Mouse (Mus musculus) C2C12 (cell line): ENCODE data around the gene Tgm4. TPM values are rescaled to one million over a fixed set of nuclear protein-coding genes. Genes with fewer than 3 reads are reported as not detected.

Experiments
- H3K27me3 ChIP-seq: one replicate; pipeline ENCODE4 v1.6.1; 2011; ENCODE audit not compliant: control insufficient read depth, insufficient read depth, insufficient read length
- H3K36me3 ChIP-seq: one replicate; pipeline ENCODE4 v1.6.1; 2011; ENCODE audit not compliant: control insufficient read depth, insufficient read depth
- H3K4me3 ChIP-seq: one replicate; pipeline ENCODE4 v1.5.1; 2011; ENCODE audit warnings: mild to moderate bottlenecking, control low read depth; ENCODE audit not compliant: poor library complexity, insufficient read depth, severe bottlenecking
- H3K79me2 ChIP-seq: one replicate; pipeline ENCODE4 v1.6.1; 2011; ENCODE audit not compliant: control insufficient read depth, insufficient read depth
- H3K79me3 ChIP-seq: one replicate; pipeline ENCODE4 v1.6.1; 2011; ENCODE audit warnings: low read depth, control low read depth
- H3ac ChIP-seq: one replicate; pipeline ENCODE3; 2011; ENCODE audit warnings: low read depth; ENCODE audit not compliant: control insufficient read depth, insufficient read length
- CEBPB ChIP-seq: IDR thresholded peaks from one replicate; pipeline ENCODE4 v1.6.1; 2011; ENCODE audit warnings: low read depth, mild to moderate bottlenecking, control low read depth, moderate library complexity
- CTCF ChIP-seq: IDR thresholded peaks from one replicate; pipeline ENCODE4 v1.5.1; 2011; ENCODE audit not compliant: control insufficient read depth, insufficient read depth, insufficient read length
- FOSL1 ChIP-seq: IDR thresholded peaks from one replicate; pipeline ENCODE4 v1.8.0; 2011; ENCODE audit warnings: mild to moderate bottlenecking, low read length; ENCODE audit not compliant: poor library complexity, insufficient read depth, severe bottlenecking
- MAX ChIP-seq: IDR thresholded peaks from one replicate; pipeline ENCODE4 v1.6.1; 2011; ENCODE audit warnings: mild to moderate bottlenecking, control low read depth
- MYOD1 ChIP-seq: IDR thresholded peaks from one replicate; pipeline ENCODE4 v1.6.1; 2011; ENCODE audit warnings: low read depth; ENCODE audit not compliant: control insufficient read depth, insufficient read length
- MYOG ChIP-seq: IDR thresholded peaks from one replicate; pipeline ENCODE4 v1.6.1; 2011; ENCODE audit not compliant: control insufficient read depth, insufficient read length; ENCODE audit errors: extremely low read depth
- USF1 ChIP-seq: IDR thresholded peaks from one replicate; pipeline ENCODE4 v1.6.1; 2011; ENCODE audit warnings: low read depth, mild to moderate bottlenecking, control low read depth, moderate library complexity
- polyA plus RNA-seq: library from polyadenylated mRNA; unstranded; fragments of >200 nt; fragmentation: generic; extraction: Trizol; gene quantifications from one replicate; pipeline ENCODE4 v1.2.1, GENCODE M21; 2012; ENCODE audit warnings: missing spikeins

Gene Tgm4
- polyA plus RNA-seq, 1 experiment = 0.06 TPM

DNA sequence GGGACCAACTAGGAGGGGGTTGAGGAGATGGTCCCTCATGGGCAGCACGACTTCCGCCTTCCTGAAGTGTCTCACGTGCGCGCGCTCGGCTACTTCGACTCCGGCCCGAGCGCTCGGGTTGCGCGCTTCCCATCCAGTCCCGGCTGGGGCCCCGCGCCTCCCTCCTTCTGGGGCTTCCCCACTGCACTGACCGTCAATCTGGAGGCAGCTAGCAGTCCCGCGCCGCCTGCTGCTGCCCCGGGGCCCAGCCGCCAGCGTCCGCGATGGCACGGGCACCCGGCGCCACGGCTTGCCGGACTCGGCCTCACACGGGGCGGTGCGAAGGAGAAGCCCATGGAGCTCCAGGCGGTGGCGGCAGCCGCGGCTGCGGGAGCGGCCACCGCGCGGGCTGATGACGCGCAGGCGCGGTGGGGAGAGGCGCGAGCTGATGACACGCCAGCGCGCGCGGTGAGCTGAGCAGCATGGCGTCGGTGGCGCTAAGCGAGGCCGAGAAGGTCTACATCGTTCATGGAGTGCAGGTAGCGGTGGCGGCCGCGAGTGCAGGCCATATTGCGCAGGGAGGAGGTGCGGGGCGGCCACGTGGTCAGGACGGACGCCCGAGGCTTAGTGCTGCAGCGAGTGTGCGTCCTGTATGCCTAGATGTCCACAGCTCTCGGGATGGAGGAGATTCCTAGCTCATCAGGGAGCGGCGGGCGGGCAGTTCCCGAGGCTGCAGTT is 78.4 kb downstream of the Tgm4 start, which contains the start of the genes Zdhhc3 and Exosc7:
TSS of gene Zdhhc3 (minus strand) at position 401 of the 717 bp plus-strand sequence.
TSS of gene Exosc7 (plus strand) at position 411 of the 717 bp plus-strand sequence.
- TF ChIP-seq MAX = peak; percentile 75
- TF ChIP-seq FOSL1 = no peak
- peaks cover 68% of the 10 kb centered on the region for H3K79me3 ChIP-seq
- peaks cover 91% of the 10 kb centered on the region for H3K79me2 ChIP-seq
- no peaks in the 10 kb centered on the region for H3K27me3 ChIP-seq
- peak within 1 kb of the TSS; percentile 78 for H3K4me3 ChIP-seq
- H3K36me3 ChIP-seq = peaks cover 21% of the 10 kb centered on the region
- H3ac ChIP-seq = peak within 1 kb of the TSS; percentile 93

DNA sequence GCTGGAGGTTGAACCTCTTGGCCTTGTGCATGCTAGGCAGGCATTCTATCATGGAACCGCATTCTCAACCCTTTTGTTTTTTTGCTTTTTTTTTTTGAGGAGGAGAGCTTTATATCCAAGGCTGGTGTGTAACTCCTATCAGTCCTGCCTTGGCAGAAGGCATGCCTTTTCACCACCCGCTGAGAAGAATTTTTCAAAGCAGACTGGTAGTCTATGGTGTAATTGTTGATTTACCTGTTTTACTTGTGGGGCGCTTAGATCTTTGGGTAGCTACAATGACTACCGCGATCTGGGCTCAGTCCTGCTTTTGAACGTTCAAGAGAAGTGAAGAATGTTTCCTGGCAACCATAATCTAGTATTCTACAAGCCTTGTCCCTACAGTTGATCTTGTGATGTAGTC is 79.4 kb downstream of the Tgm4 start:
- no peaks in the 10 kb centered on the region for H3K27me3 ChIP-seq
- peaks cover 26% of the 10 kb centered on the region for H3K36me3 ChIP-seq
- H3K4me3 ChIP-seq = peak overlapping the region; percentile 78
- H3K79me3 ChIP-seq = peaks cover 63% of the 10 kb centered on the region
- TF ChIP-seq FOSL1 (no peak), MYOD1 (no peak), MAX (no peak), CTCF (no peak), CEBPB (no peak), USF1 (no peak), MYOG (no peak)
- H3K79me2 ChIP-seq = peaks cover 81% of the 10 kb centered on the region
- no peak overlapping the region for H3ac ChIP-seq

DNA sequence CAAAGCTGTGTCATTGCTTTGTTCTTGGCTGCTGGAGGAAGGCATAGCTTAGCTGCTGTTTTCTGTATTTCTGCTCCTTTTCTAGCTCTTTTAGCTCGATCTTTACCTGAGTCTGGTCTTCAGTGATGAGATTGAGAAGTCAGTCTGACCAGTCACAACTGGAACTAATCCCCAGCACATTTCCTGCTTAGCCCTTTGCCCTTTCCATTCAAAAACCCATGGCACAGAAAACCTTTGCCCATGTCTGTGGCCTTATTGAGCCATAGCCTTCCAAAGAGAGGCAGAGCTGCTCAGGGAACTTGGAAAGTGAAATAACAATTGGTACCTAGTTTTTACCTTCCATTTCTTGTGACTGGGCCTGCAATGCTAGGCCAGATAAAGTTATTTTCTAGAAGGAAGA is 81.0 kb downstream of the Tgm4 start:
- no peak overlapping the region for H3ac ChIP-seq
- peaks cover 26% of the 10 kb centered on the region for H3K36me3 ChIP-seq
- no peak overlapping the region for H3K4me3 ChIP-seq
- H3K79me3 ChIP-seq = peaks cover 47% of the 10 kb centered on the region
- no peaks in the 10 kb centered on the region for H3K27me3 ChIP-seq
- no peak for TF ChIP-seq FOSL1
- no peak for TF ChIP-seq MAX
- TF ChIP-seq USF1 = no peak
- no peak for TF ChIP-seq MYOD1
- no peak for TF ChIP-seq CEBPB
- no peak for TF ChIP-seq CTCF
- TF ChIP-seq MYOG = no peak
- H3K79me2 ChIP-seq = peaks cover 65% of the 10 kb centered on the region

Other genes starting within 250 kb of the Tgm4 start
- gene Tcaim, start 229.2 kb upstream of the Tgm4 start, polyA plus RNA-seq = 1.5 TPM
- 0.16 TPM for gene Gm35549, start 190.7 kb upstream of the Tgm4 start, polyA plus RNA-seq
- 7.9 TPM for gene Zfp445, start 168.7 kb upstream of the Tgm4 start, polyA plus RNA-seq
- gene Zkscan7, start 149.0 kb upstream of the Tgm4 start, polyA plus RNA-seq = 0.40 TPM
- not detected for gene Zfp105, start 111.7 kb upstream of the Tgm4 start, polyA plus RNA-seq
- 4.9 TPM for gene 1110059G10Rik, start 83.7 kb upstream of the Tgm4 start, polyA plus RNA-seq
- gene Kif15, start 83.7 kb upstream of the Tgm4 start, polyA plus RNA-seq = 11.6 TPM
- 7.1 TPM for gene Tmem42, start 13.4 kb upstream of the Tgm4 start, polyA plus RNA-seq
- gene Zdhhc3, start 78.5 kb downstream of the Tgm4 start, polyA plus RNA-seq = 62.6 TPM
- 60.6 TPM for gene Exosc7, start 78.5 kb downstream of the Tgm4 start, polyA plus RNA-seq
- gene Clec3b, start 116.2 kb downstream of the Tgm4 start, polyA plus RNA-seq = 0.11 TPM
- not detected for gene Cdcp1, start 181.3 kb downstream of the Tgm4 start, polyA plus RNA-seq
- 9.6 TPM for gene Tmem158, start 226.0 kb downstream of the Tgm4 start, polyA plus RNA-seq